Mouse (Mus musculus) retina, adult 2 months (tissue): Measurements from ENCODE around the gene Ntmt1.
A peak's percentile ranks its signal among the peaks of the same experiment; 100 is the strongest.

ENCODE experiments used
- DNase-seq: peaks from one replicate; pipeline ENCODE4 v3.0.0-alpha.2; 2012; ENCODE audit warnings: low read depth, low spot score

Gene Ntmt1

DNA sequence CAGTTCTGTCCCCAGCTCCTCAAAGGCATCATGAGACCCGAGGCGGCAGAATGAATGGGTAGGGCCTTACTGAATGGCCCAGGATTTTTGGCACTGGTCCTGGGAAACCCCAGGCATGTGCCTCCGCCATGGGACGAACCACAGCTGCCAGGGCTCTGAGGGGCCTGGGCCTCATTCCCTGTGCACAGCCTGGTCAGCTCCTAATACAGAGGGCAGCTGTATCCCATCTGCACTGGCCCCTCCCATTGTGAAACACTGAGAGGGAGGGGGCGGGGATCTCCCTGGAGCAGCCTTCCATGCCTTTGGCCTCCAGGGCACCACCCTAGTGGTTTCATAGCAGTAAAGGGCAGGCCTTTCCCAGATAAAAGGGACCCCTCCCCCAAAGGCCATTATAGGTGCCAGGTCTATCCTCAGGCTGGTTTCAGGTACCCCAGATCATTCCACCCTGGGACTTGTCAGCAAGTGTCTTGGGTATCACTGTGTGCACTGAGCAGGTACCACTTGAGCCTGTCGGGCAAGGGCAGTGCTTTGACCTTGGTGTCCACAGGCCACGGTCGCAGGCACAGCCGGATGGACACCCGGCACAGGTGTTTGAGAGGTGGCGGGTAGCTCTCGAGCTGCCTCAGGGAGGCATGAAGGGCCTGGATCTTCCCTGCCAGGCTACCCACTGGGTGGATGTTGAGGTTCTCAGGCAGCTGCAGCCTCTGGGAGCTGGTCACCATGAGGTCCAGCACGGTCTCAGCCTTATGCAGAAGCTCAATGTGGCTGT lies 15.9 kb downstream of the Ntmt1 start:
- no peak for DNase-seq

DNA sequence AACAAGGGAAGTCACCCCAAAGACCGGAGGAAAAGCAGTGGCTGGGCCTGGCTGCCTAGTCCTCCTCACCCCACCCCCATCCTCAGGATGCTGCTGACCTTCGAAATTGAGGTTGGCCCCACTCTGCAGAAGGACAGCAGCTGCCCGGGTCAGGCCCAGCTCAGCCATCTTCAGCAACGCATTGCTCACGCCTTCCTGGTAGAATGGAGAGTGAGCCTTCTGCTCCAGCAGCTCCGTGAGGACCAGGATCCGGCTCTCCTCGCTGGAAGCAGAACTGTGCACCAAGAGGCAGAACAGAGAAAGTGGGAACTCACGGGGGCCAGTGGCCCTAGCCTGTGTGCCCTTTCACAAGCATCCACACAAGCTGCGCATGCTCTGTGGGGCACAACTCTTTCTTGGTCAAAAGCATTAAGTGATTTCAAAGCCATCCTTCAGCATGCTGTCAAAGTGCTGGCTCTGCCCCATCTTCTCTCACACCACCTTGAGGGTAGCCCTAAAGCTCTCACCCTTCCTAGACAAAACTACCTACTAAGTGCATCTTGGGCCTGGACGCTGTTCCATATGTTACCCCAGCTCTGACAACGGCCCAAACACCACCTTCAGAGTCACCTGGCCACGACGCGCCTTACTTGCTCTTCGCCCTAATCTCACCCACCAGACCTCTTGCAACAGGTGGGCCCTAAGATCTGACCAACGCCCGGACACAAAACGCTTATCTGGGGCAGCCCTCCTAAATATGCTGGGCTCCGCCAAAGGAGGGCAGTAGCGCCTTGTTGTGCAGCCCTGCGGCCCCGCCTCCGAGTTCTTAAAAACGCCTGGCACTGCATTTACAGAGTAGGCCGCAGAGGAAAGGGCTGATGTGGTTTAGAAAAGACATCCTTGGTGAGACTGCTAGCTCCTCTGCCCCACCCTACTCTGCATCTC lies 19.5 kb downstream of the Ntmt1 start:
- no peak for DNase-seq

DNA sequence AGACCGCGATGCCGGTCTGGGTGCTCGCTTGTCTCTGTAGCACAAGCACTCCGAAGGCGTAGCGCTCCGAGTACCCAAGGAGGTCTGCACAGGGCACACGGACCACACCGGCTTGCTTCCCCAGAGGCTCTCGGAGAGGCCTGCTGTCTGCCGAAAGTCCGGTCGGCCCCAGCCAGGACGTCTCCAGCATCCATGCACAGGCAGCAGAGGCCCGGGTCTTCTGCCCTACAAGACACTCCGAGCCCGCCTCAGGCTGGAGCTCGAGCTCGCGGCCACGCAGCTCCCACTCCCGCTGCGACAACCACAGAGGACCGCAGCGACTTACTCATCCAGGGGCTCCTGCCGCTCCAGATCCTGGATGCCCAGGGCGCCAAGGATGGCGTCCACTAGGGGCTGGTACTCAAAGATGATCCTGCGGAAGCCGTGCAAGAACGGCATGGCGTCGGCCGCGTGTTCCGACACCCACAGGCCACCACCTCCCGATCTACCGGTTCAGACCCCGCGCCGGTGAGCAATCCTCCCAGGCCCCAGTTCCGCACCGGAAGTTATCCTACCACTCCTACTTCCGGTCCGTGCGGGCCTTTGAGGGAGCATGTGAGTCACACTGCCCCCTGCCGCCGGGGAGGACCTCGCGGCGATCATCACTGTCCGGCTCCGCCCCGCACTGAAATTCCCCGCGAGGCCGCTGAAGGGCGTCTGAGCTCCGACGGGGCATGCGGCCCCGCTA lies 20.3 kb downstream of the Ntmt1 start:
- peak; percentile 86 for DNase-seq

DNA sequence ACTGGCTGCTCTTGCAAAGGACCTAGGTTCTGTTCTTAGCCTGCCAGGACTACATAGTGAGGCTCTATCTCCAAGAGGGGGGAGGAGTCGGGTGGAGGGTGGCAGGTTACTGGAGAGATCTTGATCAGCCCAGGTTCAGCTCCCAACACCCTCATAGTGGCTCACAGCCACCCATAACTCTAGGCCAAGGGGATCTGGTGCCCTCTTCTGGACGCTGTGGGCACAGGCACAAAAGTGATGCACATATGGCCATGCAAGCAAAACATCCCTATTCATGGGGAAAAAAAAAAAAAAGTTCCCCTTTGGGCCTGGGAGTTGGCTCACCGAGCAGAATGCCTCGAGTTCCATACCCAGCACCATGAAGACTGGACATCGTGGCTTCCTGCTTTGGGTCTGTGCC lies 21.7 kb downstream of the Ntmt1 start:
- DNase-seq, result no peak

DNA sequence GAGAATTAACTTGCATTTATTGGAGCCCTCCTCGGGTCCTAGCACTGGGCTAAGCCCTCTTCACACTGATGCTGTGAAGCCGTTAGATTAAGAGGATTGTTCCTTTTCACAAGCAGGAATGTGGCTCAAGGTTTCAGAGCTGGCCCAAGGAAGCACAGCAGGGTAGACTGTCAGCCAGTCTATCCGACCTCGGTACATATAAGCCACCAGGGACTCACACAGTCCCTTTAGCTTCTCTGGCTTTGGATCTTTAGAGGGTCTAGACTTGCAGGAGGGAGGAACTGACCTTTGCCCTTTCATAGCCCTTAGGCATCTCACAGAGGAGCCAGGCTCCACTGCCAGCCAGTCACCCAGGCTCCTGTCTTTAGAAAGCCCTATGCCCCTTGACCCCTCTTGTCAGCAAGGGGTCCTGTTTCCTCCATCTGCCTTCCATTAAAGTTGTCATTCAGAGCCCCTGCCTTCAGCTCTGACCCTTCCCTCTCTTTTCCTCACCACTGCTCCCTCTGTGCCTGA lies 22.7 kb downstream of the Ntmt1 start, which contains the start of gene Asb6:
Gene Asb6 (minus strand): TSS at position 51 of the 513 bp plus-strand sequence.
- no peak for DNase-seq

DNA sequence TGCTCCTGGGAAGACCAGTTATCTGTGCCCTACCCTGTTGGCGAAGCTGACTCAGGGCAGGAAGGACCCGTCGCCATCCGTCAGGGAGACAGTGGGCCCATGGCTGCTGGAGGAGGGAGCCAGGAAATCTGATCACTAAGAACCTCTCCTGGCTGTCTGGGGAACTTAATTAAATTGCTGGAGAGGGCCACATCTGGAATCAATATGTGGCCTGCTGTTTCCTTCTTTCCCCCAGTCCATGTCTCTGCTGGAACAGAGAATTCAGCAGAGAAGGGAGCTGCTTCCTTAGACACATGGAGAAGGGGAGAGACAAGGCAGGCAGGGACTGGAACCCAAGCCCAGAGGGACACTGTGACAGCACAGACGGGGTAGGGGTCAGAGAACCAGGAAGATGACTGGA lies 26.0 kb downstream of the Ntmt1 start:
- DNase-seq, result no peak

DNA sequence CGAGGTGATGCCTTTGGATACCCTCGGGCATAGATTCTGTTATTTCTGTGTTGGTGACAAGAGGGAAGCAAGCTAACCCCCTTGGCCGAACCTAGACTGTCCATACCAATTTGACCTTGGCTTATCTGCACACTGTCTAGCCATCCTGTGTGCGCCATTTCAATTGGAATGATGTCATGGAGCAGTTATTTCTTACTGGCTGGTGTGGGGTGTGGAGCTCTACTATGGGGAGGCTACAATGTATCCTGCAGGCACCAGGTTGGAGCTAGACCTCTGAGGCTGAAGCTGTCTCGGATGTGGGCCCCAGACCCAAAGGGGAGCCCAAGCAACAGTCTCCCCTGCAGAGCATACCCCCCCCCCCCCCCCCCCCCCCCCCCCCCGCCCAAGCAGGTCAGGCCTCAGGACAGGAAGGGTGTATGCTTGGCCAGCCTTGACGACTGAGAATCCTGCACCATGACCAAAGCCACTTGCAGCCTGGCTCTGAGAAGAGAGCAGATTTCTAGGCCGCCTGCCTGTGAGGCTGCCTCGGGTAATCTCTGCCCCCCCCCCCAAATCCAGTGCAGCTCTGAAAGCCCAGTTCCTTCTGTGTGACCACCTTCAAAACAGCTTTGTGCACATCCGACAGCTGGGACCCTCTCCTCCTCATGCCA lies 26.9 kb downstream of the Ntmt1 start, which contains the start of gene Prrx2:
Gene Prrx2 (plus strand): TSS at position 600 of the 650 bp plus-strand sequence.
- no peak for DNase-seq

DNA sequence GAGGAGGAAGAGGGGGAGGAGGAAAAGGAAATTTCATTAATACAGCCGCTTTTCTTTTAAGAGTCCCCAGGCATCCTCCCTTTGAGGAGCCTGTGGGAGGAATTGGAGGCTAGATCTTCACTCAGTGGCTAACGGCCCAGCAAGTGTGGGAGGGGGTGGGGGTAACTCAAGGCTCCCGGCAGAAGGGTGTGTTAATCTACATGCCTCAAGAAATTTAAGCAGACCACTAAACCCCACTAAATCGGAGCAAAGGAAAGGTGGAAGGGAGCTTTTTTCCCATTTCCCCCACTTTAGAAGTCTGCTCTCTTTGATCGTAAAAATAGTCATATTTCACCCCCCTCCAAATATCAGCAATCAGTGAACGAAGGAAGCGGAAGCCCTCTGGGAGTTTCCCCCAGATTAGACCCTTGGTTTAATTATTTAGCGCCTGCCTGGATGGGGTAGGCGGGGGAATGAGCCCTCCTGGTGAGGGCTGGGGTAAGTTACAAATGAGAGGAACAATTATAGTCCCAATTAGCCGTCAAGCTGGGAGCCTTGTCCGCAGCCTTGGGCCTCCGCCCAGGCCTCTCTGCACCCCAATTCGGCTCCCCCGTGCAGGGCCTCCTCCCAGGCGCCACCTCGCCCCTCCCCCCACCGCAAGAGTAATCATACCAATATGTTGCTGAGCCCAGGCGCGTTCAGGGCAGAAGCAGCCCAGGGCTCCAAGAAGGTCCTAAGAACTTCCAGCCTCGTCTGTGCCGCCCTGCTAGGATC lies 28.8 kb downstream of the Ntmt1 start:
- DNase-seq, result no peak

DNA sequence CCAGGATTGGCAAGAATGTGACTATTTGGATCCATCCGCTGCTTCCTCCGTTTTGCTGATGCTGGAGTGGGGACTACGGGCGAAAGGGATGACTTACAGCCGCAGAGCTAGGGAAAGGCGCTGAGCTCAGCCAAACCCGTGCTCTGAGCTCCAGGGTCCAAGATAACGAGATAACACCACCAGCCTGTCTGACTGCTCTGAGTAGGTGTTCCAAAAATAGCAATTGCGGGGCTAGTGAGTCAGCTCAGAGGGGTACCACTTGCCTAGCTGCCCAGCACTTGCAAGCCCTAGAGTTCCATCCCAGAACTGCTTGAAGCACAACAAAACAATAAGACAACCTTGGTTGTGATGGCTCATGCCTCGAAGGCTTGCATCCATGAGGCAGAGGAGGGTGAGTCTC lies 35.0 kb downstream of the Ntmt1 start:
- DNase-seq, result no peak

DNA sequence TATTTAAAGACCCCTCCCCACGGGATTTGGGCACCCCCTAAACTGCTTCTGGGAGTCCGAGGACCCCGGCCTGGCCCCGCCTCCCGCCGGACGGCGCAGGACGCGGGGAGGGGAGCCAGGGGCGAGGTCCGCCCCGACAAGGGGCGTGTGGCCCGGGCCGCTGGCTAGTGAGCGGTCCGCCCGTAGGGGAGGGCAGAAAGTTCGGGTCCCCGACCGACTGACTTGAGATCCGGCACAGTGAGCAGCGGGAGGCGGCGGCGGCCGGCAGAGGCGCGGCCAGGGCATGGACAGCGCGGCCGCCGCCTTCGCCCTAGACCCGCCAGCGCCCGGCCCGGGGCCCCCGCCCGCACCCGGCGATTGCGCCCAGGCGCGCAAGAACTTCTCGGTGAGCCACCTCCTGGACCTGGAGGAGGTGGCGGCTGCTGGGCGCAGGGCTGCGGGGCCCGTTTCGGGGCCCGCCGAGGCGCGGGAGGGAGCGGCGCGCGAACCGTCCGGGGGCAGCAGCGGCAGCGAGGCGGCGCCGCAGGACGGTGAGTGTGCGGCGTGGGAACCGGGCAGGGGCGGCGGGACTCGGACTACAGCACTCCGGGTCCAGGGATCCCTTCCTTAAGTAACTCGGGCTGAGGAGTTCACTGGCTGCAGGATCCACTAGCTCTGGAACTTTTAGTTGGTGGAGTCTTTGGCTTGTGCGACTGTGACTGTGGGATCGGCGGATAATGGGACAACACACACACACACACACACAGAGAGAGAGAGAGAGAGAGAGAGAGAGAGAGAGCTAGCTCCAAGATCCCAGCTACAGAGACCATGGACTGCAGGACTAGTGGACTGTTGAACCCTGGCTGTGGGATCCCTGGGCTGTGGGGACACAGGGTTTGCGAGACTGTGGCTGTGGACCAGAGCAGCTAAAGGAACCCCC lies 37.8 kb downstream of the Ntmt1 start:
- no peak for DNase-seq

DNA sequence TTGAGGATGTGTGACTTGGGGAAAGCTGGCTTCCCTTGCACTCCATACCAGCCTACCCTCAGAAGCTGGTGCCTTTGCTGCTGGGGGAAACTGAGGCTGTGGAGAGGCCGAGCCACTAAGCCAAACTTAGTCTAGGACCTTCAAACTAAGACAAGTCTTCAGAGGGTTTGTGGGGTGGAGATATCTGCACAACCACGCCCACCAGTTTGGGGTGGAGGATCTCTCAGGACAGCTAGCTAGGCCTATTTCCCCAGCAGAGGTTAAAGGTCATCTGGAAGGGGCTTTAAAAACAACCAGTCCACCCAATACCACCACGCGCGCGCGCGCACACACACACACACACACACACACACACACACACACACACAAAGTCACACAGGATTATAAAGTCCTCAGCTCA lies 38.6 kb downstream of the Ntmt1 start:
- DNase-seq, result no peak

DNA sequence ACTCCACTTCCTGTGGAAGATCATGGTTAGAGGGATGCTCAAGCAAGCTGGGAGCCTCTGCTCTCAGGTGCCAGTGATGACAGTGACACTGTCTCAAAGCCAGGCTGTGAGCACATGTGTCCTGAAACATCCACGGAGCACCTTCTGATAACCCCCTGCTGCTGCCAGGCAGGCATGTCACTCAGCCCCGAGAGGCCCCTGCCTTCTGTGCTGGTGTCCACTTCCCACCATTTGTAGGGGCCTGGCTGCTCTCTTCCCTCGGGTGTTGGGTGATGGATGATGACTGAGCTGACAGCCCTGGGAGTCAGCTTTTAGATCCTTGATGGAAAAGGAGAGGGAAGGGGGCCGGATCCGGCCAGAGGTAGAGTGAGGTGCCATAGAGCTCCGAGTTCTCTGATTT lies 39.1 kb downstream of the Ntmt1 start:
- DNase-seq, result no peak

DNA sequence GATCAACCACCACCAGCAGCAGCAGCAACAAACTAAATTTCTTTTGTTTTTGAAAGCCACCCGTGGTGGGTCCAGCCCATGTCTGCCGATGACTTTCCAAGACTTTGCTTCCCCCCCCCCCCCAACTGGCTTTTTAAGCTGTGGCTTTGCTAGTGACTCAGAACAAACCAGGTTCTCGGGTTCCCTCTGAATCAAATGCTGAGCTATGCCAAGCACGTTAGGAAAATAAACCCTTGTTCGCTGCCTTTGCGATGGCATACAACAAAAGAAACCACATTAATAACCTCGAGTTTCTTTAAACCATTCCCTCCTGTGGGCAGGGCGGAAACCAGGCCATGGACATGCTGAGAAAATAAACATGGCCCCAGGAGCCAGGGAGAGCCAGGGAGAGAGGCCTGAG lies 40.6 kb downstream of the Ntmt1 start:
- no peak for DNase-seq

DNA sequence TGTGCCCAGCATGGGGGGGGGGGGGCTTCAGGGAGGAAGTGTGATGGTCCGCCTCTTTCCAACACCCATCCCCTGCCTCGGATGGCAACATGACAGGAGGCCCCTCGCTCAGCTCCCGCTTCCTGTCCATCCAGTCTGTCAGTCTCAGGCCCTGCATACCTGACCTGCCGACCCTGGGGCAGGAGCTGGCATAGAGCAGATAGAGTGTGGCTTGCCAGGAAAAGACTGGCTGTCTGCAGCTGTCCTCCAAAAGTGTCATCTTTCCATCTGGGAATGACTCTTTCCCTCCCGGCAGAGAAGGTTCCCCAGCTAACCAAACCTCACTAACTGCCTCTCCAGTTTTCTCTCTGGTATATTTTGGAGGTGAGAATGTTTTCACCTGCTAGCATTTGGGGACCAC lies 43.0 kb downstream of the Ntmt1 start:
- DNase-seq, result no peak

DNA sequence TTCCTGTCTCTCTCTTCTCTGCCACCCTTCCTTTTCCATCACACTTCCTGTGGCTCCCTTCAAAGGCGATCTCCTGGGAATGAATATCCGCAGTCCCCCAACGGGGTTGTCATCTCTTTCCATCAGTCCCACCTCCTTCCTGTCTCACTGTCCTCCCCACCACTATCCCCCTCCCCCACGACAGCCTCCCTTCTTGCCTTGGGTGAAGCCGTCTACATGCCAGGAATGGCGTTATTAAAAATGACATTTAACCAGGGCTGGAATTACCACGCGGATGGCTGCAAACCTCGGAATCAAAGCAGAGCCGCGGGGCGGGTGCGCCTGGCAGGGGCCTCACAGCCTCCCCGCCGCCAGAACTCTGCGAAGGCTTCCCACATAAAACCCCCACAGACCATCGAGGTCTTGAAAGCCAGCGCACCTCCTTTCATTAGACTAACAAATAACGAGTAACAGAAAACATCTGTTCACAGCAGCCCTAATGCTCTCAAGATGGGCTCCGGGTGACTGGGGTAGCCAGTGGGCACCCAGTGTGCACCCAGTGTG lies 45.2 kb downstream of the Ntmt1 start:
- no peak for DNase-seq

DNA sequence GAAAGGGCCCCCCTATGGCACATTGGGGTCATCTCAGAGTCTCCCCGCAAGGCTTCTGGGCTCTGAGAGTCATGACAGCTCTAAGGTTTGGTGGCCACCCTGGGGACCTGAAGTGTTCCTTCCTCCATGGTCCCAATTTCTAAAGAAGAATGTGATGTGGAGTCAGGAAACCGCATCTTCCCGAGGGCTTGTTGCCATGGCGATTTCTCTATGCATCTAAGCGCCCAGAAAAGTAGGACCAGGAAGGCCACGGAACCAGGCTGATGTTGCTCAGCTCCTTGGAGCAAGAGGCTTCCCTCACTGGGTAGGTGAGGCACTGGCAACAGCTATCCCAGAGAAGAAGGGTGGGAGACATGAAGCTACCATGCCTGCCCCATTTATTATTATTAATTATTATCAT lies 49.5 kb downstream of the Ntmt1 start:
- no peak for DNase-seq

DNA sequence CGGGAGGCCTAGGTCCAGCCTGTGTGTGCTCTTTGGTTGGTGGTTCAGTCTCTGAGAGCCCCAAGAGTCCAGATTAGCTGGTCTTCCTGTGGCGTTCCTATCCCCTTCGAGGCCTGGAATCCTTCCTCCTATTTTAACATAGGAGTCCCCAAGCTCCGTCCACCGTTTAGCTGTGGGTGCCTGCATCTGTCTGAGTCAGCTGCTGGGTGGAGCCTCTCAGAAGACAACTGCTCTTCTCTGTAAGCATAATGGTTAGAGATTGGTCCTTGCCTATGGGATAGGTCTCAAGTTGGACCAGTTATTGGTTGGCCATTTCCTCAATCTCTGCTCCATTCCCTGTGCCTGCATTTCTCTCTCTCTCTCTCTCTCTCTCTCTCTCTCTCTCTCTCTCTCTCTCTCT lies 52.2 kb downstream of the Ntmt1 start:
- DNase-seq, result no peak

DNA sequence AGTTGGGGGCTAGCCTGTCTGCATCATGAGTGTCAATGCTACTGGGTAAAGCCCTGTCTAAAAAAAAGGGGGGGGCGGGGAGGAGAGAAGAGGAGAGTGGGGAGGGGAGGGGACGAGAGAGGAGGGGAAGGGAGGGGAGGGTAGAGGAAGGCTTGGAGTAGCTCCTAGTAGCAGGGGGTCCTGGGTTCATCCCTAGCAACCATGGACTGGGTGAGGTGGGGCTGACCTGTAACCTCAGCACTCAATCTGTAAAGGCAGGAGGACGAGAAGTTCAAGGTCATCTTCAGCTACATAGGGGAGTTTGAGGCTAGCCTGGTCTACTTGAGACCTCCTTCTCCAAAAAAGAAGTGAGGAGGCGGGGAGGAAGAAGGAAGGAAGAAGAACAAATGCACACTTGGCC lies 54.5 kb downstream of the Ntmt1 start:
- DNase-seq, result no peak

DNA sequence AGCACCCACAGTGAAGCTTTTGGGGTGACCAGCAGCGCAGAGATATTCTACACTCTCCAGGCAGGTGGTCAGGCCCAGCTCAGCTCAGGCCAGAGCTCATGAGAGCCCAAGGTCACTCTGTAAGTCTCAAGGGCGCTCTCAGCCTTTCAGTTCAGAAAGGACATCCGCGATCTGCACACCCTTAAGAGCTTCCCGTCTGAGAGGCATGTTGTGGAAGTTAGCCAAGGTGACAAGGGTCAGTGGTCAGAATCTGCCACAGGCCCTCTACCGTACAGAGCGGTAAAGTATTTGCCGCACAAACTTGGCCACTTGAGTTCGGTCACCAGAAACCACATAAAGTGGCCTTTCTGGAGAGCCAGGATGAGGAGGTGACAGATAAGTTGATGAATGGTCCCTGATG lies 55.9 kb downstream of the Ntmt1 start:
- no peak for DNase-seq
